Mouse (Mus musculus): ENCODE results near the gene Adamts10.

Gene Adamts10

GRCm38 (mm10) chr17:33523918-33524755 lies at the start of gene Adamts10:
Adamts10 (plus strand) TSS chr17:33524204.
- peak; percentile 78 for DNase-seq

- no peak for DNase-seq
Observed at GRCm38 (mm10) chr17:33484020-33484419, 40.0 kb upstream of the Adamts10 start.

GRCm38 (mm10) chr17:33487211-33487610 lies 36.8 kb upstream of the Adamts10 start:
- no peak for DNase-seq

GRCm38 (mm10) chr17:33487652-33488051 lies 36.4 kb upstream of the Adamts10 start:
- DNase-seq: peak; percentile 82

- DNase-seq: no peak
Observed at GRCm38 (mm10) chr17:33491371-33491770, 32.6 kb upstream of the Adamts10 start.

GRCm38 (mm10) chr17:33493065-33493464 lies 30.9 kb upstream of the Adamts10 start:
- no peak for DNase-seq

GRCm38 (mm10) chr17:33494586-33494985 lies 29.4 kb upstream of the Adamts10 start:
- DNase-seq: no peak

- no peak for DNase-seq
Observed at GRCm38 (mm10) chr17:33498918-33499317, 25.1 kb upstream of the Adamts10 start.

- no peak for DNase-seq
Observed at GRCm38 (mm10) chr17:33508386-33508785, 15.6 kb upstream of the Adamts10 start.

- DNase-seq: no peak
Observed at GRCm38 (mm10) chr17:33510172-33510571, 13.8 kb upstream of the Adamts10 start.

GRCm38 (mm10) chr17:33512441-33513415 lies 11.3 kb upstream of the Adamts10 start:
- DNase-seq: no peak

- no peak for DNase-seq
Observed at GRCm38 (mm10) chr17:33513874-33514273, 10.1 kb upstream of the Adamts10 start.

GRCm38 (mm10) chr17:33520366-33520765 lies 3.6 kb upstream of the Adamts10 start:
- no peak for DNase-seq

- no peak for DNase-seq
Observed at GRCm38 (mm10) chr17:33523431-33523917, 530 bp upstream of the Adamts10 start.

GRCm38 (mm10) chr17:33524806-33525373 lies 886 bp downstream of the Adamts10 start:
- DNase-seq: no peak

GRCm38 (mm10) chr17:33526506-33526905 lies 2.5 kb downstream of the Adamts10 start:
- no peak for DNase-seq

GRCm38 (mm10) chr17:33539106-33539675 lies 15.2 kb downstream of the Adamts10 start:
- peak; percentile 66 for DNase-seq

- no peak for DNase-seq
Observed at GRCm38 (mm10) chr17:33539878-33540277, 15.9 kb downstream of the Adamts10 start.

- DNase-seq: peak; percentile 94
Observed at GRCm38 (mm10) chr17:33549212-33549611, 25.2 kb downstream of the Adamts10 start.

GRCm38 (mm10) chr17:33550388-33550787 lies 26.4 kb downstream of the Adamts10 start:
- DNase-seq: no peak

- no peak for DNase-seq
Observed at GRCm38 (mm10) chr17:33552113-33552512, 28.1 kb downstream of the Adamts10 start.

- DNase-seq: peak; percentile 19
Observed at GRCm38 (mm10) chr17:33552964-33553363, 29.0 kb downstream of the Adamts10 start.

GRCm38 (mm10) chr17:33554536-33554935 lies 30.5 kb downstream of the Adamts10 start:
- no peak for DNase-seq
